Mouse (Mus musculus) bone marrow, adult 2 months (tissue): ENCODE results near the gene Elfn2.

ENCODE experiments used
- CTCF ChIP-seq: fragments of 200-500 bp; IDR thresholded peaks from 2 replicates; pipeline ENCODE4 v1.5.1; 2011; ENCODE audit warnings: low read length, control low read depth; ENCODE audit not compliant: control insufficient read depth, insufficient read depth
- POLR2A ChIP-seq: fragments of 200-500 bp; IDR thresholded peaks from 2 replicates; pipeline ENCODE4 v1.6.1; 2011; ENCODE audit warnings: low read depth, mild to moderate bottlenecking, control low read depth, low read length, borderline replicate concordance; ENCODE audit not compliant: control insufficient read depth

DNA sequence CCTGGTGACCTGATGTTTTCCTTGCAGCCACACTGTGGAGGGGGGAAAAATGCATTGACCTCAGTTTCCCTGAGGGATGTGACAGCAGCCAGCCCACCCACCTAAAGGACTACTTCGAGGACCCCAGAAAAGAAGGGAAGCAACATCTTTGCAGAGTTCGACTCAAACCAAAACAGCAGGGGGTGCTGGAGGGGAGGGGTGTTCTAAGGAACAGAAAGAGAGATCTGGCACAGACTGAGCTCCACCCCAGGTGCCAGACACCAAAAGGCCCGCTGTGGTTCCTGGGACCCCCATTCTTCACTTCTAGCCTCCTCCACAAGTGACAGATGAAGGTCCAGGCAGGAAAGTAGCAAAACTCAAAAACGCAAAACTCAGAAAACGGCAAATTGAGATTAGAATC is 2.7 kb downstream of the Elfn2 start:
- TF ChIP-seq POLR2A, result no peak
- no peak for TF ChIP-seq CTCF
